Mouse (Mus musculus) lung, adult 2 months (tissue): Measurements from ENCODE around the gene Ak2.

Experiments
- CTCF ChIP-seq: fragments of 200-500 bp; IDR thresholded peaks from 2 replicates; pipeline ENCODE4 v1.5.1; 2011; ENCODE audit warnings: mild to moderate bottlenecking, low read length, control low read depth; ENCODE audit not compliant: insufficient read depth
- POLR2A ChIP-seq: fragments of 200-500 bp; IDR thresholded peaks from 2 replicates; pipeline ENCODE4 v1.6.1; 2011; ENCODE audit warnings: low read depth, mild to moderate bottlenecking, control low read depth, low read length, borderline replicate concordance; ENCODE audit errors: extremely low read depth

DNA sequence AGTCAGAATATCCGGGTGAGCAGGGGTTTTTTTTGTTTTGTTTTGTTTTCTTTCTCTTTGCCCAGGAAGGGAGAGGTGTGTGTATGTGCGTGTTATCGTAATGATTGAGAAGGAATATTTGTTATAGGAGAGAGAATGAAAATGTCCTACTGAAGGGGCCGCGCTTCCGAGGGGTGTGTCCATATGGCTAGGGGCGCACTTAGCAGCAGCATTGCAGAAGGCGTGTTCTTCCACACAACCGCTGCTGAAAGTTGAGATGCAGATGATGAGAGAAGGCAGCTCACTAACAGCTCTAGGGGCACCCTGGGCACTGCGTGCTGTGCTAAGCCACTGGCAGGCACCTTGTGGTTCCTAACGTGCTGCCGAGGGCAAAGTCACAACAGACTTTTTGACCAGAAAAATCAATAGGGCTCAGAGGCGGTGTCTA is 67.4 kb downstream of the Ak2 start:
- TF ChIP-seq POLR2A (no peak), CTCF (no peak)
